Mouse (Mus musculus) liver, adult 2 months (tissue): Measurements from ENCODE around the gene Agbl5.

ENCODE experiments used
- CTCF ChIP-seq: fragments of 200-500 bp; IDR thresholded peaks from 2 replicates; pipeline ENCODE4 v1.5.1; 2011; ENCODE audit warnings: low read depth, low read length, control low read depth
- POLR2A ChIP-seq: fragments of 200-500 bp; IDR thresholded peaks from 2 replicates; pipeline ENCODE4 v1.6.1; 2011; ENCODE audit warnings: low read length, control low read depth; ENCODE audit not compliant: insufficient read depth; ENCODE audit errors: extremely low read depth

GRCm38 (mm10) chr5:30887331-30887761 lies 1.1 kb upstream of the Agbl5 start:
- TF ChIP-seq CTCF, result 0 out of 2 replicates have a peak, but pooled peaks have one; percentile 5
- peak; percentile 90 for TF ChIP-seq POLR2A
